In the genomic region with DNA sequence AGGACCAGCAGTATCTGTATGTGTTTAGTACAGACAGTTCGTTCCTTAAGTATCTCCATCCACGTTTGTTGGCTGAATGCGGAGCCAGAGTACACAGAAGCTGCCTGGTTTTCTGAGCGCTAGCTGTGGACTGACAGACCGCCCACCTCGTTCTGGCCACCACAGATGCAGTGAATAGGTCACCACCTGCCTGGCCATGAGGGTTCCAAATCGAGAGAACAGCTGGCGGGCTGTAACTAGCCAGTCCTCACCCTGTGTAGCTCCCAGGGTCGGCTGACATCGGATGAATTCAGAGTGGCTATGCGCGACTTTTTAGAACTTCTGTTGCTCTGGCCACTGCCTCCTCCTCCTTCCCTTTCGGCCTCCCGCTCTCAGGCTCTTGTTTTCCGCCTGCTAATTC, we compare ENCODE assay signal across 15 mouse cellular contexts. TPM values are rescaled to one million over a fixed set of nuclear protein-coding genes. Genes with fewer than 3 reads are reported as not detected.
DNase-seq lines count a peak whose midpoint lies in the region; ATAC-seq and TF ChIP-seq lines count a peak whose summit lies in the region.
"Had no signal": no experiment of that assay in that cellular context is flagged by ENCODE, and none has a peak within 500 bp of the region (broad histone marks: within the 10 kb centered on the region; RNA-seq: fewer than 3 reads in every experiment).

No protein-coding gene starts in this region.

- no peak for DNase-seq in heart, adult 11 months
- DNase-seq in lung, postnatal 10 days, result no peak
- DNase-seq in MN1 (ENCODE audit: low spot score), result peak; percentile 42
- peak; percentile 22 for DNase-seq in embryonic facial prominence, embryonic 10.5 days (ENCODE audit: low spot score)
- no peak for DNase-seq in stomach, postnatal 0 days (ENCODE audit: low spot score)
- DNase-seq: cerebellum, adult 18-20 months; heart, postnatal 36 days; right cerebral cortex, postnatal 25 days; thymus, adult 2 months had no signal

- no peak for TF ChIP-seq CTCF in stomach, postnatal 0 days (IDR thresholded peaks at IDR 0.05; ENCODE audit: low read depth)

- H3K36me3 ChIP-seq in heart, embryonic 13.5 days, result no peaks in the 10 kb centered on the region
- H3K36me3 ChIP-seq in lung, embryonic 16.5 days (ENCODE audit: control insufficient read depth, insufficient read depth, low read length), result no peaks in the 10 kb centered on the region
- H3K36me3 ChIP-seq in embryonic facial prominence, embryonic 10.5 days (replicated peaks), result no peaks in the 10 kb centered on the region
- H3K36me3 ChIP-seq in stomach, postnatal 0 days (ENCODE audit: control insufficient read depth, insufficient read depth, low read length), result no peaks in the 10 kb centered on the region
- H3K36me3 ChIP-seq: limb, embryonic 12.5 days had no signal

- no peak for TF ChIP-seq EP300 in stomach, postnatal 0 days (optimal IDR thresholded peaks at IDR 0.05)

- no peak overlapping the region for H3K4me3 ChIP-seq in heart, embryonic 13.5 days
- no peak overlapping the region for H3K4me3 ChIP-seq in lung, embryonic 16.5 days (ENCODE audit: low read length)
- no peak overlapping the region for H3K4me3 ChIP-seq in embryonic facial prominence, embryonic 10.5 days
- H3K4me3 ChIP-seq in stomach, postnatal 0 days (ENCODE audit: low read depth, low read length), result no peak overlapping the region
- H3K4me3 ChIP-seq: limb, embryonic 12.5 days had no signal

- no peak overlapping the region for H3K27ac ChIP-seq in heart, embryonic 13.5 days (replicated peaks)
- H3K27ac ChIP-seq in lung, embryonic 16.5 days (ENCODE audit: low read length), result peak overlapping the region; percentile 39
- H3K27ac ChIP-seq in embryonic facial prominence, embryonic 10.5 days (replicated peaks), result 0 out of 2 replicates have a peak overlapping the region, but pooled peaks have one; percentile 46
- no peak overlapping the region for H3K27ac ChIP-seq in stomach, postnatal 0 days (replicated peaks)
- H3K27ac ChIP-seq: kidney, postnatal 0 days; limb, embryonic 12.5 days had no signal

- WGBS in heart, embryonic 13.5 days, result 50% methylated on average over 15 of the region's 15 CpGs
- WGBS in lung, embryonic 16.5 days, result 31% methylated on average over 15 of the region's 15 CpGs
- WGBS in embryonic facial prominence, embryonic 10.5 days, result 49% methylated on average over 15 of the region's 15 CpGs
- WGBS in stomach, postnatal 0 days, result 37% methylated on average over 15 of the region's 15 CpGs

- H3K9ac ChIP-seq in heart, embryonic 13.5 days, result no peak overlapping the region
- H3K9ac ChIP-seq in lung, embryonic 16.5 days (ENCODE audit: low read length), result no peak overlapping the region
- H3K9ac ChIP-seq in stomach, postnatal 0 days (ENCODE audit: low read length), result no peak overlapping the region

- no peak for ATAC-seq in heart, embryonic 13.5 days (ENCODE audit: extremely low read depth, insufficient number of reproducible peaks, low FRiP score, low TSS enrichment)
- no peak for ATAC-seq in lung, embryonic 16.5 days (ENCODE audit: low read depth)
- ATAC-seq in stomach, postnatal 0 days (ENCODE audit: low FRiP score, low TSS enrichment), result no peak
- ATAC-seq: activated CD4-positive, CD25-positive, alpha-beta regulatory T cell, adult 4 months; intestine, embryonic 16.5 days had no signal

- peaks cover 9% of the 10 kb centered on the region for H3K4me1 ChIP-seq in heart, embryonic 13.5 days
- no peaks in the 10 kb centered on the region; the same call in 1 of the 2 replicates for H3K4me1 ChIP-seq in lung, embryonic 16.5 days (replicated peaks; ENCODE audit: control insufficient read depth, insufficient read depth, low read length)
- peaks cover 20% of the 10 kb centered on the region for H3K4me1 ChIP-seq in embryonic facial prominence, embryonic 10.5 days
- H3K4me1 ChIP-seq in stomach, postnatal 0 days (replicated peaks; ENCODE audit: control insufficient read depth, insufficient read depth), result no peaks in the 10 kb centered on the region

- no peaks in the 10 kb centered on the region for H3K9me3 ChIP-seq in heart, embryonic 13.5 days
- no peaks in the 10 kb centered on the region for H3K9me3 ChIP-seq in lung, embryonic 16.5 days (ENCODE audit: control insufficient read depth, low read length)
- no peaks in the 10 kb centered on the region for H3K9me3 ChIP-seq in embryonic facial prominence, embryonic 10.5 days
- H3K9me3 ChIP-seq in stomach, postnatal 0 days (ENCODE audit: control insufficient read depth, low read length), result no peaks in the 10 kb centered on the region
- H3K9me3 ChIP-seq: limb, embryonic 12.5 days had no signal

- H3K27me3 ChIP-seq in heart, embryonic 13.5 days (replicated peaks), result peaks cover 25% of the 10 kb centered on the region
- H3K27me3 ChIP-seq in lung, embryonic 16.5 days (ENCODE audit: control insufficient read depth, insufficient read depth, low read depth, low read length), result no peaks in the 10 kb centered on the region
- no peaks in the 10 kb centered on the region for H3K27me3 ChIP-seq in embryonic facial prominence, embryonic 10.5 days (replicated peaks; ENCODE audit: low read depth, poor library complexity, severe bottlenecking)
- no peaks in the 10 kb centered on the region for H3K27me3 ChIP-seq in stomach, postnatal 0 days (ENCODE audit: control insufficient read depth, insufficient read depth, low read length)

- H3K4me2 ChIP-seq in heart, embryonic 13.5 days, result peak overlapping the region; percentile 9; the same call in 1 of the 2 replicates
- H3K4me2 ChIP-seq in lung, embryonic 16.5 days (ENCODE audit: low read depth, low read length), result no peak overlapping the region
- H3K4me2 ChIP-seq in stomach, postnatal 0 days (replicated peaks; ENCODE audit: low read depth), result no peak overlapping the region
- H3K4me2 ChIP-seq: limb, embryonic 12.5 days had no signal

RNA-seq across cellular contexts. Expression of a gene that starts 56.2 kb away (rescaled TPM):
- 0.52 and 0.70 TPM in 2 replicates for polyA plus RNA-seq in heart, embryonic 13.5 days (2015; fragmentation: Nextera tagmentation; extraction: Ambion mirVana)
- 0.88 and 1.0 TPM in 2 replicates for polyA plus RNA-seq in lung, embryonic 16.5 days (2015; fragmentation: Nextera tagmentation; extraction: Ambion mirVana)
- 1.9 TPM in 2 replicates for polyA plus RNA-seq in embryonic facial prominence, embryonic 10.5 days (2016; fragmentation: Nextera tagmentation; extraction: Ambion mirVana)
- polyA plus RNA-seq in stomach, postnatal 0 days (2015; fragmentation: Nextera tagmentation; extraction: Ambion mirVana), result 0.83 and 1.3 TPM in 2 replicates

Comparison
In these comparisons a context has a peak if more than half of its experiments do, and no peak if none do; other contexts are left out.
1. H3K27ac ChIP-seq: peak in lung, embryonic 16.5 days (single experiment) and embryonic facial prominence, embryonic 10.5 days (single experiment); none in heart, embryonic 13.5 days (single experiment) and stomach, postnatal 0 days (single experiment).
2. DNase-seq: peak in MN1 (single experiment) and embryonic facial prominence, embryonic 10.5 days (single experiment); none in heart, adult 11 months (single experiment), lung, postnatal 10 days (single experiment) and stomach, postnatal 0 days (single experiment).